Mouse (Mus musculus) MEL (cell line): ENCODE measurements at regions not wholly inside any gene's neighbourhood (a gene's known extent, or its start where the extent isn't known, plus 50 kb on each side); places are given as distances from the start of the nearest gene placed in this dataset.

Experiments
- CTCF ChIP-seq, 3 experiments: IDR thresholded peaks in 2 of 3; conservative IDR thresholded peaks in 1 of 3; 2 replicates each; pipeline ENCODE4 v1.5.1; 2011 to 2012; ENCODE audit warnings: low read length in 3 of 3, low read depth in 2 of 3, mild to moderate bottlenecking in 2 of 3, improper control_type of control experiment in 1 of 3, inconsistent platforms in 1 of 3, mixed read lengths in 1 of 3, moderate library complexity in 1 of 3; ENCODE audit not compliant: control insufficient read depth in 1 of 3, insufficient read depth in 1 of 3, poor library complexity in 1 of 3, severe bottlenecking in 1 of 3
- EP300 ChIP-seq, 2 experiments: IDR thresholded peaks; 2 replicates each; pipeline ENCODE4 v1.6.1; 2011; ENCODE audit warnings: improper control_type of control experiment in 2 of 2, low read length in 2 of 2, low read depth in 1 of 2, mild to moderate bottlenecking in 1 of 2
- GATA1 ChIP-seq: IDR thresholded peaks from 2 replicates; pipeline ENCODE4 v1.6.1; 2011; ENCODE audit warnings: low read depth, low read length, improper control_type of control experiment
- HCFC1 ChIP-seq: IDR thresholded peaks from 2 replicates; pipeline ENCODE4 v1.6.1; 2012; ENCODE audit warnings: low read depth, mild to moderate bottlenecking, inconsistent platforms, low read length, improper control_type of control experiment, moderate library complexity
- KAT2A ChIP-seq: conservative IDR thresholded peaks from 2 replicates; pipeline ENCODE4 v1.6.1; 2012; ENCODE audit warnings: low read depth, low read length, improper control_type of control experiment, inconsistent platforms
- MEF2A ChIP-seq: IDR thresholded peaks from 2 replicates; pipeline ENCODE4 v1.6.1; 2014; ENCODE audit warnings: low read depth, mild to moderate bottlenecking, inconsistent platforms, low read length, improper control_type of control experiment; ENCODE audit not compliant: poor library complexity, insufficient replicate concordance, severe bottlenecking; ENCODE audit errors: extremely low read depth
- NELFE ChIP-seq: IDR thresholded peaks from 2 replicates; pipeline ENCODE4 v1.6.1; 2011; ENCODE audit warnings: low read depth, low read length, improper control_type of control experiment
- POLR2A ChIP-seq, 2 experiments: IDR thresholded peaks; 2 replicates each; pipeline ENCODE4 v1.6.1; 2011 to 2012; ENCODE audit warnings: low read length in 2 of 2, mild to moderate bottlenecking in 2 of 2, control low read depth in 1 of 2, improper control_type of control experiment in 1 of 2, low read depth in 1 of 2, moderate library complexity in 1 of 2; ENCODE audit not compliant: control insufficient read depth in 1 of 2, insufficient read depth in 1 of 2, poor library complexity in 1 of 2
- ZMIZ1 ChIP-seq: IDR thresholded peaks from 2 replicates; pipeline ENCODE4 v1.6.1; 2012; ENCODE audit warnings: low read depth, mild to moderate bottlenecking, inconsistent platforms, low read length, improper control_type of control experiment, moderate library complexity

- TF ChIP-seq KAT2A, result no peak
- no peak for TF ChIP-seq CTCF (IDR thresholded peaks at IDR 0.05 in 2 of 3, conservative IDR thresholded peaks at IDR 0.05 in 1 of 3; ENCODE audit: control insufficient read depth in 1 of 3, insufficient read depth in 1 of 3, low read depth in 2 of 3, low read length in 3 of 3, poor library complexity in 1 of 3, severe bottlenecking in 1 of 3)
- no peak for TF ChIP-seq POLR2A (IDR thresholded peaks at IDR 0.05; ENCODE audit: control insufficient read depth in 1 of 2, insufficient read depth in 1 of 2, low read depth in 1 of 2, low read length in 2 of 2, poor library complexity in 1 of 2)
- no peak for TF ChIP-seq ZMIZ1
- no peak for TF ChIP-seq GATA1
- TF ChIP-seq HCFC1, result no peak
- TF ChIP-seq EP300 (IDR thresholded peaks at IDR 0.05; ENCODE audit: low read depth in 1 of 2, low read length in 2 of 2), result no peak
- no peak for TF ChIP-seq MEF2A
- TF ChIP-seq NELFE, result no peak
These were observed 310.3 kb upstream of the Api5 start for GRCm38 (mm10) chr2:94748161-94748711.
